Mouse (Mus musculus) cerebellum, adult 9-10 months (tissue): ENCODE results near the gene Ldha.
"Not testable (repeated sequence)": the region's sequence is repeated elsewhere in the genome, so short reads cannot be mapped to it uniquely, and the experiment has no call there.

Experiments
- DNase-seq: peaks from one replicate; pipeline ENCODE4 v3.0.0; 2022

Ldha gene

DNA sequence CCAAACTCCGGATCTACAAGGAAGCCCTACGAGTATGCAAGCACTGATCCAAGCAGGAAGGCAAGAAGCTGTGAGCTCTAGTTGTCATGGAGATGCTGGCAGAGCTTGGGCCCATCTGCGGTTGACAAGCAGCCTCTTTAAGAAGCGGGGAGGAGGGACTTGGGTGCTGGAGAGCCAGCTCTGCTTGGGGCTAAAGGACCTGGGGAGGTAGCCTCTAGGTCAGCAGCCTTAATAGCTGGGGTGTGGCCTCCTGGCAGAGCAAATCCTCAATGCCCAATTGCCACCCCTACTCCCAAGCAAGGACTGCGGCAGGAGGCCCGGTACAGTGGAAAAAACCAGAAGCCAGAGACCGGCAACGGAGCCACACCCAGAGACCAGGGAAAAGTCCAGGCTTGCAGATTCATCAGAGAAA is 2.4 kb upstream of the Ldha start:
- peak; percentile 84 for DNase-seq

- no peak for DNase-seq
Observed at GRCm38 (mm10) chr7:46839446-46839845, 1.8 kb upstream of the Ldha start.

DNA sequence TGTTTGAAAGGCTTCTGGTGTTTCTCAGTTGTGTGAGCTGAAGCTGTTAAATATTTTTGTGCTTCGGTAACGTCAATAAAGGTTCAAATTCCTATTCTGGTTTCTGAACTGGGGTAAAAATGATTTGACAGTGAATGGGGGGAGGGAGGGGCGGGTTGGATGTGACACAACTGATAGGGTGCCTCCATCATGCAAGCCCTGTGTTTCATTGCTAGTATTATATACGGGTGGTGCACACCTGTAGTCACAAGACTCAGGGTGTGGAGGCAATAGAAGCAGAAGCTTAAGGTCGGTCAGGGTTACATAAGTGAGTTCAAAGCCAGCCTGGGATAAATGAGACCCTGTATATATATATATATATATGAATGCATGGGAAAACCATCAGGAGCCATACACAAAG is 1.4 kb upstream of the Ldha start:
- peak; percentile 22 for DNase-seq

- no peak for DNase-seq
Observed at GRCm38 (mm10) chr7:46840326-46840725, 949 bp upstream of the Ldha start.

DNA sequence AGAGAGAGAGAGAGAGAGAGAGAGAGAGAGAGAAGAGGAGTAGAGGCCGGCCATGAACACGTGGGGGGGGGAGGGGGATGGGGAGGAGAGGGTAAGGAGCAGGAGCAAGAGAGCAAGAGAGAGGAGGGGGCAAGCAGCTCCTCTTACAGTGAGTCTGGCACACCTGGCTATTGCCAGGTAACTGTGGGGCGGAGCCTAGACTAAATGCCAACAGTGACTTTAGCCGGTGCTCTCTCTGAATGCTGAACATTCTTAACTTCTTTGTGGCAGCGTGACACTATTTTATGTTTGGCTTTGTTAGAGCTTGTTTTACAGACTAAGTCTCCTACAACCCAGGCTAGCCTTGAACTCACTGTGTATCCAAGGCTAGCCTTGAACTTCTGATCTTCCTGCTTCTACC is 1.0 kb downstream of the Ldha start:
- peak; percentile 26 for DNase-seq

- peak; percentile 51 for DNase-seq
Observed at GRCm38 (mm10) chr7:46843576-46843975, 2.3 kb downstream of the Ldha start.

GRCm38 (mm10) chr7:46845211-46845977 is 4.1 kb downstream of the Ldha start:
- peak; percentile 85 for DNase-seq

DNA sequence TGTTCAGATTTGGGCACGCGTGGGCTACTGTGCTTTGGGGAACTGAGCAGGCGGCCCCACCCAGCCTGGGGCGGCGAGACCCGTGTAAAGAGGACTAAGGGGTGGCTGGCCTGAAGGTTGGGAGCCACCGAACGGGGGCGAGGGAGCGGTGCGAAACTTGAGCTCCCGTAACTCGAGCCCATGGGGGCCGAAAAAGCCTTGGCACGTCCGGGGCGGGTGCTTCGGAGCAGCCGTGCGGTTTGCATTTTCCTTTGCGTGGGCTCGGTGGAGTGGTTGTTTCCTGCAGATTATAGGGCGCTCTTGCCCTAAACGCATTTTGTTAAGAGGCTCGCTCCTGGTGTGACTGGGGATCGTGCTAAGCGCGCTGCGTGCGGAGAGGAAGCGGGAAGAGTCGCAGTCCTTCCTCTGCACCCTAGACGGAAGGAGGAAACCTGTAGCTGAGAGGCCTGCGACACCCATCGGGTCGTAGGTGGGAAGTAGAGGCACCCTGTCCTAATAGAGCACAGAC is 4.8 kb downstream of the Ldha start:
- DNase-seq, result no peak

DNA sequence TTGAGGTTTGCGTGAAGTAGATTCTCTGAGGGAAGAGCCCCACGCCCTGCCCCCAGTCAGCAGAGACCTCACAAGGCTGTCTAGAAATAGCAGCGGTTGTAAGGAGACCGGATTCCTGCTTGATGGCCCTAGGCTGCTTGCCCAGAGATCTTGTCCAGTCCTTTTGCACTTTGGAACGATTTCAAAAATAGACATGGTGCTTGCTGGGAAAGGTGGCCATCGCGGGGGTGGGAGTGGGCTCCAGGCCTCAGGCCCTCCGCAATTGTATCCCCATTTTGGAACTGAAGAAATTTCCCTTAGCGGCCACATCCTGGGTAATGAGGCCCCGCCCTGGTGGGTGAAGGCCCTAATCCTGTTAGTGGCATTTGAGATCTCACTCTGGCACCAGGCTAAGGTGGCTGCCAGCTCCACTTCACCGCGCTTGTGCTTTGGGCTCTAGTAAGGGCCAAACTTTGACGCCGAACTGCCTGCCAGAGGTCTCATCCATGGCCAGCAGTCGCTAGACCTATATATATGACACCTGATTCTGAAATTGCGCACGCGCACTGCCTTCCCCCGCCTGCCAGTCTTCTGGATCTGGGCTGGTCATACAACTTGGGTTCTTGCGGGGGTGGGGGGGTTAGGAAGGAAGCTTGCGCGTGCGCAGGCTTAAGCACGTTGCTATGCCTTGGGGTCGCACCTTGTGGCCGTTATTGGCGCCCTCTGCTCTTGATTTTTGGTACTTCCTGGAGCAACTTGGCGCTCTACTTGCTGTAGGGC is 5.4 kb downstream of the Ldha start:
- DNase-seq, result peak; percentile 66

DNA sequence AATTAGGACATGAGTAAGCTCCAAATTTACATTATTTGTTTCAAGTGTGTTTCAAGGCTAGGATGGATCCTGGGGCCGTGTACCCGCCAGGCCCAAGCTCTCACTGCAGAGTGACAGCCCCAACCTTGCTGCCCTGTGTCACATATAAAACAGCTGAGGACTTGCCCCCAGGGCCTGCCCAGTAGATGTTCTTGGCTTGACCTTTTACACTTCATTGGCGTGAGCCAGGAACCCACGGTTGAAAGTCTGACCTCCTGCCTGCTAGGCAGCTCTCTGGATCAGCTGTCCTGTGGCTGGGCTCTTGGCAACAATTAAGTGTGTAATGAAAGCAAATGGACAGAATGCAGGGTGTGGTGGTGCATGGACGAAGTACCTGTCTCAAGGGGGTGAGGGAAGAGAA is 8.0 kb downstream of the Ldha start:
- DNase-seq, result no peak

GRCm38 (mm10) chr7:46851026-46851425 is 9.8 kb downstream of the Ldha start:
- no peak for DNase-seq

GRCm38 (mm10) chr7:46852666-46853065 is 11.4 kb downstream of the Ldha start:
- DNase-seq, result no peak

DNA sequence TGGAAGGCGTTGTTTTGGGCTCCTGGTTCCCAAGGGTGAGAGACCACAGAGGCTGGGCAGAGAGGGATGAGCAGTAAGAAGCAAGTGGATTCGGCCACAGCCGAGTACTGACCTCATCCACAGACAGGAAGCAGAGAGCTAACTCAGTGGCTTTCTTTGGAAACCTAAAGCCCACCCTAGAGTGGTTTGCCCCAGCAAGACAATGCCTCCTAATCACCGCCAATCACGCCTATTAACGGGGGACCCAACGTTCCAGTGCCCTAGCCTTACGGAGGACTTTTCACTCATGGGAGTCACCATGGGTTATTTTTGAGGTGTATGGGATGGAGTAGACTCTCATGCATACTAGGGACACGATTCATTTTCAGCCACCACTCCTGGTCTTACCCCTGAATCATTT is 12.1 kb downstream of the Ldha start:
- DNase-seq, result no peak

- DNase-seq, result no peak
Observed at GRCm38 (mm10) chr7:46855866-46856560, 14.7 kb downstream of the Ldha start.

DNA sequence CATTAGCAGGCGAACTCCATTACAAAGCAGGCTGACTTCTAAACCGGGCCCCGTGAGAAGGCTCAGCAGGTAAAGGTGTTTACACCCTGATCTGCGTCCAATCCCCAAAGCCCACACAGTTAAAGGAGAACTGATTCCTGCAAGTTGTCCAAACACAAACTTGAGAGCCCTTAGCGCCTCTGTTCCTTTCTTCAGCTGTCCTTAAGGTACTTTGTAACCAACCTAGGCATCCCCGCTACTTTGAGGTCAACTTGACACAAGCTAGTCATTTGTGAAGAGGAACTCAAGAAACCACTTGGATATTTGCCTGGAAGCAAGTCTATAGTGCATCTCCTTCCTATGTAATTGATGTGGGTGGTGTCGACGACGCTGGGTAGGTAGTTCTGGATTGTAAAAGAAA is 16.2 kb downstream of the Ldha start:
- DNase-seq, result no peak

DNA sequence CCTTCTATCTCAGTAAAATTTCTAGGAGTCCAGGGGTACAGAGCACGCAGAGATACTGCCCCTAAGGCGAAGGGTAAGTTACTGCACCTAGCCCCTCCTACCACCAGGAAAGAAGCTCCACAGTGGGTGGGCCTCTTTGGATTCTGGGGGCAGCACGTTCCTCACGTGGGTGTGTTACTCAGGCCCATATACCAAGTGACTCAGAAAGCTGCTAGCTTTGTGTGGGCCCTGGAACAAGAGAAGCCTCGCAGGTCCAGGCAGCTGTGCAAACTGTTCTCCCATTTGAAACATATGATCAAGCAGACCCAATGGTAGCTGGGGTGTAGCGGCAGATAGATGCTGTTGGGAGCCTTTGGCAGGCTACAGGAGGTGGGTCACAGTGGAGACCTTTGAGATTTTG is 17.8 kb downstream of the Ldha start:
- no peak for DNase-seq

GRCm38 (mm10) chr7:46860996-46861395 is 19.7 kb downstream of the Ldha start, which contains the start of gene Ldhc:
TSS of gene Ldhc (plus strand) at chr7:46861203.
- no peak for DNase-seq

DNA sequence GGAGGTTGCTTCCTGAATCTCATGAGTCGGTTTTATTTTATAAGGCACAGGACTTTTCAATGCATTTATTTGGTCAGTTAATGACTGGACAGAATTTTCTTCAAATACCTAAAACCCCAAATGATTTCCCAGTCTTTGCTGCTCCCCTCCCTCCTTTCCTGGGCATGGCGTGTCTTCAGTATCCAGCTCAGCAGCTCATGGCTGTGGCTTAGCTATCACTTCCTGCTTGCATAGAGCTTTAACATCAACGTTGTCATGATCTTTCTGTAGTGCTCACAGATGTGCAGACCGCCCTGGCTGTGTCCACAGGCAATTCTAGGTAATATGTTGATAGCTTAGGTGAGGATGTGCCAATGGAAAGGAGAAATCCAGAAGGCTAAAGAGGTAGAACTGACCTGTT is 30.7 kb downstream of the Ldha start:
- DNase-seq, result no peak

- DNase-seq, result no peak
Observed at GRCm38 (mm10) chr7:46876841-46877240, 35.6 kb downstream of the Ldha start.

- no peak for DNase-seq
Observed at GRCm38 (mm10) chr7:46877255-46877654, 36.0 kb downstream of the Ldha start.

- no peak for DNase-seq
Observed at GRCm38 (mm10) chr7:46879851-46880250, 38.6 kb downstream of the Ldha start.

- DNase-seq, result no peak
Observed at GRCm38 (mm10) chr7:46880992-46881391, 39.7 kb downstream of the Ldha start.

DNA sequence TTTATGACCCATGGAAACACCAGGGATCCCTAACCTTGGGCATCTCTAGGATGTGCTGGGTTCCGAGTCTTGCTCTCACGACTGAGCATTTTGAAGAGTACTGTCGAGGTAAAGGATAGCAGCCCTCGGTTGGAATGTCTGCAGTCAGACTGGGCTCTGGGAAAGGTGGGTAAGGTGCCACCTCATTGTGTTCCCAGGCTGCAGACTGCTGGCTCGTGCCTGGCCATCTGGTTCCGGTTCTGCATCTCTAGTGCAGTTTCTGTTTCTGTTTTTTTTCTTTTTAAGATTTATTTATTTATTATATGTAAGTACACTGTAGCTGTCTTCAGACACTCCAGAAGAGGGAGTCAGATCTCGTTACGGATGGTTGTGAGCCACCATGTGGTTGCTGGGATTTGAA is 40.7 kb downstream of the Ldha start:
- DNase-seq, result not testable (repeated sequence)

- no peak for DNase-seq
Observed at GRCm38 (mm10) chr7:46883304-46883703, 42.0 kb downstream of the Ldha start.
